Mouse (Mus musculus): ENCODE data around the gene Bach2. TPM values are rescaled to one million over a fixed set of nuclear protein-coding genes. Genes with fewer than 3 reads are reported as not detected.

Bach2 gene
- polyA plus RNA-seq, 1 experiment from 2014 or later: 4.8 TPM

DNA sequence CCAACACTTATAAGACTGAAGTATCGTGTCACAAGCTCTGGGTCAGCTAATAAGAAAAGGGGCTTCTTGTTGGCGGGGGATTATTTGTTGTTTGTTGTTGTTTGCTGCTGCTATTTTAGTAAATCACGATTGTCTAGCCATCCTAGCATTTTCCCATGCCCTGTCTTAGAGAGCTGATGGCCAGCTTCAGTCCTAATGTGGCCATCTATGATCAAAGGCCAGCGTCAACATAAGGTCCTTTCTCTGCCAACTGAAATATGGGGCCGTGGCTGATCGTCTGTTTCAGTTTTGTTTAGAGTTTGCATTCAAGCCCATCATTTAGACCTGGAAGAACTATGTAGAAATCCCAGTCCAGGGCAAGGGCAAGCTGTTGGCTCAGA lies 282.7 kb downstream of the Bach2 start:
- 64% methylated on average over 6 of the region's 6 CpGs for WGBS
- no peak overlapping the region for H3K27ac ChIP-seq (ENCODE audit: low read depth, low read length)
- H3K9ac ChIP-seq (ENCODE audit: low read depth, low read length): no peak overlapping the region
- H3K4me3 ChIP-seq (ENCODE audit: low read depth, low read length): no peak overlapping the region
- no peaks in the 10 kb centered on the region for H3K36me3 ChIP-seq (ENCODE audit: control insufficient read depth, insufficient read depth, low read length)
- ATAC-seq (replicated peaks; ENCODE audit: low FRiP score) (no peak), DNase-seq (ENCODE audit: low spot score) (no peak)
- H3K4me2 ChIP-seq: no peak overlapping the region
- H3K4me1 ChIP-seq (replicated peaks; ENCODE audit: control insufficient read depth, insufficient read depth, low read length): peaks cover 3% of the 10 kb centered on the region
- H3K27me3 ChIP-seq (replicated peaks; ENCODE audit: control insufficient read depth, insufficient read depth, low read length): no peaks in the 10 kb centered on the region
- no peaks in the 10 kb centered on the region for H3K9me3 ChIP-seq (ENCODE audit: control insufficient read depth, low read length)

DNA sequence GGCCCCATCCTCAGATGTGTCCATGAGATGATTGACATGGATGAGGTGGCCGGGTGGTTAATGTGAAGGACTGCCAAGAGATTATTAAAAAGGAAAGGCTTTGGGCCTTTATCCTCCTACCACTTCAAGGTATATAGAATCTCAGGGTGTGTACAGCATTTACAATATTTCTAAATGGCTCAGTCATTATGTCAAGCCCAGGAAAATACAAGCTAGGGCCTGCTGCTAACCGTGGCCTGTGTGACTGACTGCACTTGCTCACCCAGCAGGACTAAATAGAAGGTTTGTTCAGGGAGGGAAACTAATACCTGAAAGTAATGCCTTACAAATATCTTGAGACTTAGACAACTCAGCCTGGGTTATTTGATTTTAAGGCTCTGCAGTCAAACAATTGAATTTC lies 283.4 kb downstream of the Bach2 start:
- peaks cover 3% of the 10 kb centered on the region for H3K4me1 ChIP-seq (replicated peaks; ENCODE audit: control insufficient read depth, insufficient read depth, low read length)

GRCm38 (mm10) chr4:32524282-32524681 lies 285.7 kb downstream of the Bach2 start:
- Histone ChIP-seq H3K4me2 (no peak overlapping the region), H3K36me3 (ENCODE audit: control insufficient read depth, insufficient read depth, low read length) (no peaks in the 10 kb centered on the region), H3K4me3 (ENCODE audit: low read depth, low read length) (no peak overlapping the region), H3K4me1 (replicated peaks; ENCODE audit: control insufficient read depth, insufficient read depth, low read length) (peaks cover 3% of the 10 kb centered on the region), H3K27me3 (replicated peaks; ENCODE audit: control insufficient read depth, insufficient read depth, low read length) (no peaks in the 10 kb centered on the region), H3K27ac (ENCODE audit: low read depth, low read length) (no peak overlapping the region), H3K9ac (ENCODE audit: low read depth, low read length) (no peak overlapping the region), H3K9me3 (ENCODE audit: control insufficient read depth, low read length) (no peaks in the 10 kb centered on the region)
- DNase-seq (ENCODE audit: low spot score) (no peak), ATAC-seq (replicated peaks; ENCODE audit: low FRiP score) (no peak)
- WGBS: 23% methylated on average over 2 of the region's 2 CpGs

More for the DNA sequence above, 283.4 kb downstream of the Bach2 start:
- 55% methylated on average over 2 of the region's 2 CpGs for WGBS
- Histone ChIP-seq H3K27me3 (replicated peaks; ENCODE audit: control insufficient read depth, insufficient read depth, low read length) (no peaks in the 10 kb centered on the region), H3K4me3 (ENCODE audit: low read depth, low read length) (no peak overlapping the region), H3K27ac (ENCODE audit: low read depth, low read length) (no peak overlapping the region), H3K4me2 (no peak overlapping the region), H3K9ac (ENCODE audit: low read depth, low read length) (no peak overlapping the region), H3K36me3 (ENCODE audit: control insufficient read depth, insufficient read depth, low read length) (no peaks in the 10 kb centered on the region), H3K9me3 (ENCODE audit: control insufficient read depth, low read length) (no peaks in the 10 kb centered on the region)
- ATAC-seq (replicated peaks; ENCODE audit: low FRiP score): no peak
- no peak for DNase-seq (ENCODE audit: low spot score)

GRCm38 (mm10) chr4:32525000-32525399 lies 286.4 kb downstream of the Bach2 start:
- Histone ChIP-seq H3K4me2 (no peak overlapping the region), H3K27ac (ENCODE audit: low read depth, low read length) (no peak overlapping the region), H3K9me3 (ENCODE audit: control insufficient read depth, low read length) (no peaks in the 10 kb centered on the region), H3K27me3 (replicated peaks; ENCODE audit: control insufficient read depth, insufficient read depth, low read length) (no peaks in the 10 kb centered on the region), H3K4me3 (ENCODE audit: low read depth, low read length) (no peak overlapping the region), H3K9ac (ENCODE audit: low read depth, low read length) (no peak overlapping the region), H3K4me1 (replicated peaks; ENCODE audit: control insufficient read depth, insufficient read depth, low read length) (peaks cover 3% of the 10 kb centered on the region), H3K36me3 (ENCODE audit: control insufficient read depth, insufficient read depth, low read length) (no peaks in the 10 kb centered on the region)
- WGBS: 62% methylated on average over 5 of the region's 5 CpGs
- DNase-seq (ENCODE audit: low spot score) (no peak), ATAC-seq (replicated peaks; ENCODE audit: low FRiP score) (no peak)

DNA sequence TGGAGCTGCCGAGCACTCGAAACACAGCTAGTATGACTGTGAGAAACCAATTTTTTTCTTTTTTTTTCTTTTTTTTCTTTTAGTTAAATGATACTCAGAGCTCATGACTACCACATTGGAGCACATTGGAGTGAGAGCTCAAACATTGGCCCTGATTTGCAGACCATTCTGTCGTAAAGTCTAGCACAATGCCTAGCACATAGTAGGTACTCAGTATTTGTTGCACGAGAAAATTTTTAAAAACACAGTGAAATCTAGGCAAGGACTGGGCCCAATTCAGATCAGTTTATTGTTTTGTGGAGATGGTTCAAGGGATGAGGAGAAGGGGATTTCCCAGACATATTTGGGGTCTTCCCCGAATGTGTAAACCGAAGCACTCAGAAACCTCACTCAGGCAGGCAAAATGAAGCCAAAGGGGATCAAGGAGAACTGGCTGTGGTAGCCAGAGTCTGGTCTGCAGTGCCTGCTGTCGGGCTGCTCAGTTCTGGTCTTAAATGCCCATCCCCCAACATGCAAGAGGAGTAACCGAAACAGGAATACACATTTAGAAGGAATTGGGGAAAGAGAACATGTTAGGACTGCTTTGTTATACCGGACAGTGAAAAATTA lies 287.7 kb downstream of the Bach2 start:
- ATAC-seq (replicated peaks; ENCODE audit: low FRiP score) (no peak), DNase-seq (ENCODE audit: low spot score) (no peak)
- no peaks in the 10 kb centered on the region for H3K36me3 ChIP-seq (ENCODE audit: control insufficient read depth, insufficient read depth, low read length)
- no peak overlapping the region for H3K4me3 ChIP-seq (ENCODE audit: low read depth, low read length)
- H3K9ac ChIP-seq (ENCODE audit: low read depth, low read length): no peak overlapping the region
- WGBS: 73% methylated on average over 9 of the region's 9 CpGs
- no peaks in the 10 kb centered on the region for H3K27me3 ChIP-seq (replicated peaks; ENCODE audit: control insufficient read depth, insufficient read depth, low read length)
- H3K27ac ChIP-seq (ENCODE audit: low read depth, low read length): no peak overlapping the region
- no peaks in the 10 kb centered on the region; the same call in none of the 2 replicates for H3K4me1 ChIP-seq (replicated peaks; ENCODE audit: control insufficient read depth, insufficient read depth, low read length)
- H3K9me3 ChIP-seq (ENCODE audit: control insufficient read depth, low read length): no peaks in the 10 kb centered on the region
- no peak overlapping the region for H3K4me2 ChIP-seq

GRCm38 (mm10) chr4:32529443-32529995 lies 290.9 kb downstream of the Bach2 start:
- ATAC-seq (replicated peaks; ENCODE audit: low FRiP score) (no peak), DNase-seq (ENCODE audit: low spot score) (no peak)
- H3K36me3 ChIP-seq (ENCODE audit: control insufficient read depth, insufficient read depth, low read length): no peaks in the 10 kb centered on the region
- H3K9ac ChIP-seq (ENCODE audit: low read depth, low read length): no peak overlapping the region
- WGBS: 82% methylated on average over 17 of the region's 17 CpGs
- H3K4me3 ChIP-seq (ENCODE audit: low read depth, low read length): no peak overlapping the region
- H3K4me2 ChIP-seq: no peak overlapping the region
- H3K9me3 ChIP-seq (ENCODE audit: control insufficient read depth, low read length): no peaks in the 10 kb centered on the region
- no peak overlapping the region for H3K27ac ChIP-seq (ENCODE audit: low read depth, low read length)
- no peaks in the 10 kb centered on the region for H3K27me3 ChIP-seq (replicated peaks; ENCODE audit: control insufficient read depth, insufficient read depth, low read length)
- no peaks in the 10 kb centered on the region; the same call in none of the 2 replicates for H3K4me1 ChIP-seq (replicated peaks; ENCODE audit: control insufficient read depth, insufficient read depth, low read length)

- no peaks in the 10 kb centered on the region for H3K9me3 ChIP-seq (ENCODE audit: control insufficient read depth, low read length)
- WGBS: 62% methylated on average over 9 of the region's 9 CpGs
- no peaks in the 10 kb centered on the region; the same call in 1 of the 2 replicates for H3K4me1 ChIP-seq (replicated peaks; ENCODE audit: control insufficient read depth, insufficient read depth, low read length)
- no peak for DNase-seq (ENCODE audit: low spot score)
- no peak overlapping the region for H3K27ac ChIP-seq (ENCODE audit: low read depth, low read length)
- no peak for ATAC-seq (replicated peaks; ENCODE audit: low FRiP score)
- H3K9ac ChIP-seq (ENCODE audit: low read depth, low read length): no peak overlapping the region
- no peaks in the 10 kb centered on the region for H3K36me3 ChIP-seq (ENCODE audit: control insufficient read depth, insufficient read depth, low read length)
- H3K4me2 ChIP-seq: peak overlapping the region; percentile 4; the same call in 1 of the 2 replicates
- H3K27me3 ChIP-seq (replicated peaks; ENCODE audit: control insufficient read depth, insufficient read depth, low read length): no peaks in the 10 kb centered on the region
- H3K4me3 ChIP-seq (ENCODE audit: low read depth, low read length): no peak overlapping the region
These were observed 291.9 kb downstream of the Bach2 start for GRCm38 (mm10) chr4:32530421-32530920.

DNA sequence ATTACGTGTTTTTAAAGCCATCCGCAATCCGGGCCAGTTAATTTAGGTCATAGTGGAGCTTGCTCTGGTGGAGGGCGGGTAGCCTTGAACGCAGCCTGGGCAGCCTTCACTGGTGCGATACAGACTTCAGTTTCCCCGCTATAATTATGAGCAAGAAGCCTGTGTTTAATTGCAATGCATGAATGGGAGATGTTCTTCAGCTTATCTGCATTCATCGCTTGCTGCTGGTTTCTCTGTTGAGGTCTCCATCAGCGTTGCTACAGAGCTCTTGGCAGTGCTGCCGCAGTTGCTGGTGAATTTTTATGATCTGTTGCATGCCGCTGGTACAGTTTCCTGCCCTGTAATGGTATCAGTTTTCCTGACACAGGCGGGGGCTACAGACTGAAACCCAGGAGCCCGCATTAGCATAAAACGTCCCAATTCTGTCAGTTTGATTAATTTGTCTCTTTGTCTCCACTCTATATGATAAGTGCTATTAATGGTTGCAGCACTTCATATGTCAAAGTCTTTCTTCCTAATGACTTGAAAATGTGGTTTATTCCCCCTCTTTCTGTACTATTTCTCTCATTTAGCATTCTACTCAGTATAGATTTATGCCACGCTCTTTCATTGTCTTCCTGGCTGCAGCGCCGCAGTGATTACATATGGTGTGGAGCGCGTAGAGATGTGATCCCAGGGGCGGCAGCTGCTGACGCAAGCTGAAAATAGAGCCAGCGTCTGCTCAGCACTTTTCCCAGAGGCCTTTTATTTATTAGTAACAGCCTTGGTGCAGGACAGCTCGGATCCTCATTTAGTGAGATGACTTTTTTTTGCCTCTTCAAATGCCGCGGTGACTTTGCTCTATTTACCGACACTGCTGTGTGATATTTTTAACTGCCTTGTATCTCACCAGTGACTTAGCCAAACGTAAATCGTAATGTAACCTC lies 292.6 kb downstream of the Bach2 start:
- Histone ChIP-seq H3K9me3 (ENCODE audit: control insufficient read depth, low read length) (no peaks in the 10 kb centered on the region), H3K9ac (ENCODE audit: low read depth, low read length) (no peak overlapping the region), H3K4me3 (ENCODE audit: low read depth, low read length) (no peak overlapping the region), H3K27ac (ENCODE audit: low read depth, low read length) (no peak overlapping the region), H3K36me3 (ENCODE audit: control insufficient read depth, insufficient read depth, low read length) (no peaks in the 10 kb centered on the region), H3K4me2 (peak overlapping the region; percentile 28; the same call in 1 of the 2 replicates), H3K4me1 (replicated peaks; ENCODE audit: control insufficient read depth, insufficient read depth, low read length) (no peaks in the 10 kb centered on the region; the same call in 1 of the 2 replicates), H3K27me3 (replicated peaks; ENCODE audit: control insufficient read depth, insufficient read depth, low read length) (no peaks in the 10 kb centered on the region)
- WGBS: 61% methylated on average over 28 of the region's 28 CpGs
- ATAC-seq (replicated peaks; ENCODE audit: low FRiP score) (no peak), DNase-seq (ENCODE audit: low spot score) (no peak)

Measured in liver, embryonic 11.5 days (tissue).